In genomic region chr2:63855476-63855875, GRCm38 (mm10) we compare ENCODE assay signal across 28 mouse cellular contexts.
"Had no signal": no experiment of that assay in that cellular context is flagged by ENCODE, and none has a peak within 500 bp of the region (broad histone marks: within the 10 kb centered on the region; RNA-seq: fewer than 3 reads in every experiment).

No protein-coding gene starts in this region.

- H3K36me3 ChIP-seq: embryonic facial prominence, embryonic 12.5 days; embryonic facial prominence, embryonic 13.5 days; embryonic facial prominence, embryonic 15.5 days; forebrain, embryonic 10.5 days; forebrain, embryonic 12.5 days; forebrain, embryonic 15.5 days; heart, embryonic 10.5 days had no signal

- H3K9me3 ChIP-seq: embryonic facial prominence, embryonic 12.5 days; embryonic facial prominence, embryonic 13.5 days; embryonic facial prominence, embryonic 15.5 days; forebrain, embryonic 10.5 days; forebrain, embryonic 12.5 days; forebrain, embryonic 13.5 days; forebrain, embryonic 15.5 days; heart, embryonic 10.5 days had no signal

- H3K9ac ChIP-seq: embryonic facial prominence, embryonic 12.5 days; embryonic facial prominence, embryonic 13.5 days; embryonic facial prominence, embryonic 15.5 days; forebrain, embryonic 12.5 days; forebrain, embryonic 13.5 days; forebrain, embryonic 15.5 days; forebrain, postnatal 0 days had no signal

- H3K4me2 ChIP-seq: embryonic facial prominence, embryonic 12.5 days; embryonic facial prominence, embryonic 15.5 days; forebrain, embryonic 12.5 days; forebrain, embryonic 13.5 days; forebrain, embryonic 15.5 days had no signal

- H3K27me3 ChIP-seq: embryonic facial prominence, embryonic 12.5 days; embryonic facial prominence, embryonic 13.5 days; embryonic facial prominence, embryonic 15.5 days had no signal

- ATAC-seq: forebrain, embryonic 13.5 days; forebrain, embryonic 14.5 days; forebrain, embryonic 15.5 days; forebrain, embryonic 16.5 days; forebrain, postnatal 0 days had no signal

- DNase-seq: cerebellum, adult 2 months; cerebellum, adult 8-10 months; cerebellum, adult 9-10 months; cerebellum, adult 9-11 months; cerebellum, postnatal 10 days; cerebellum, postnatal 14 days; cerebellum, postnatal 25 days; cerebellum, postnatal 36 days; forebrain, postnatal 0 days; gastrocnemius, adult 2 months; gastrocnemius, postnatal 10 days; gastrocnemius, postnatal 14 days; gastrocnemius, postnatal 25 days; gastrocnemius, postnatal 36 days; heart, adult 11 months; heart, adult 18-20 months; heart, adult 2 months had no signal

- H3K27ac ChIP-seq: embryonic facial prominence, embryonic 12.5 days; embryonic facial prominence, embryonic 13.5 days; embryonic facial prominence, embryonic 15.5 days; forebrain, embryonic 10.5 days; forebrain, embryonic 12.5 days; forebrain, embryonic 13.5 days; forebrain, embryonic 15.5 days; gastrocnemius, adult 2 months; heart, adult 2 months; heart, embryonic 10.5 days had no signal

- H3K4me3 ChIP-seq: embryonic facial prominence, embryonic 12.5 days; embryonic facial prominence, embryonic 13.5 days; embryonic facial prominence, embryonic 15.5 days; erythroblast, embryonic 14.5 days; forebrain, embryonic 10.5 days; forebrain, embryonic 12.5 days; forebrain, embryonic 13.5 days; forebrain, embryonic 15.5 days; gastrocnemius, adult 2 months; heart, adult 2 months; heart, embryonic 10.5 days had no signal
